Mouse (Mus musculus): ENCODE measurements around the gene Rnf220.
"Not testable (repeated sequence)": the region's sequence is repeated elsewhere in the genome, so short reads cannot be mapped to it uniquely, and the experiment has no call there.

Gene Rnf220

DNA sequence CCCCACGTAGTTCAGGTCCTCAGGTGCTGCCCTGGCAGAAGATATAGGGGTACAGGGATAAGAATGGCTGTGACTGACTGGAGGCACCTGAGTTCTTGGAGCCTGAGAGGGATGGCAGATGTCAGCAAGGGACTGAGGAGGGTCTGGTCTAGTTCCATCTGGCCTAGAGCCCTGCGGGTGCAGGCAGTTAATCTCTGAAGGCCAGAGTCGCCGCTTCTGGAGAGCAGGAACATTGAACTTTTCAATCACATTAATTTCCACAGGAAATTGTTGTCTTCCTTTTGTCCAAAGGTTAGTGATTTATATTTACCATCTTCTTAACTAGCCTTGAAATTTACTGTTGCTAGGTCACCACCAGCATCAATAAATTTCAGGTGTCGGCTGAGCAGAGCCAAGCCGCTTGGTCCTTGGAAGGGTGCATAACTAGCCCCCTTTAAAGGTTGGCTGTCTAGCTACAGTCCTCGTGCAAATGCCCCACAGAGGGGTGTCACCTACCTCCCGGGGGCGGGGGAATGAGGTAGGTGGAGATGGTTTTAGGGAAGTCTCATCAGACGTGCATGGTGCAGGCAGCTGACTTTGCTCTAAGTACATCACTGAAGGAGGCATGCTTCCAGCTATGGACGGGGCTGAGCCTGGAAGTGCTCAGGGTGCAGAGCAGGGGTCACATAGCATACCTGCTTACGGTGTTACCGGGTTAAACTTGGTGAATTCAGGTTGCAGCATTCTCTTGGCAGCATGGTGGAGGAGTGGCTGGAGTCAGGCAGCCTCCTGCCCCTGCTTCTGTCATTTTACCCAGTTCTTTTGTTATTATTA is 234.5 kb downstream of the Rnf220 start:
- DNase-seq = no peak

- no peak for DNase-seq
These were observed 235.6 kb downstream of the Rnf220 start for GRCm38 (mm10) chr4:117261222-117261621.

DNA sequence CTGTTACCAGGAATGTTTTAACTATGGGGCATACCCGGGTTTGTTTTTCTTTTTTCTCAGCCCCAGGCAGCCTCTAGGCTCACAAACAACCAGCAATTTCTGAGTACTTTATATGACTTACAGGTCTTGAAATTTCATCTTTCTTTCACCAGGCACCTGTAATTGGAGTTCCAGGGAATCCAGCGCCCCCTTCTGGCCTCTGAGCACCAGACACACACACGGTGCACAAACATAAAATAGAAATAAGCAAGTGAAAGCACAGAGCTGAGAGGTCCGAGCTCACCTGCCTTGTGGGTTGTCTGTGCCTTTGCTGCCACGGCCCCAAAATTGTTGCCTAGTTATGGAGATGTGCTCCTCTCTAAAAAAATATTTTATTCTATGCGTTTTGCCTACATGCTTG is 236.9 kb downstream of the Rnf220 start:
- DNase-seq = not testable (repeated sequence)

GRCm38 (mm10) chr4:117254672-117255071 is 242.2 kb downstream of the Rnf220 start:
- no peak for DNase-seq

DNA sequence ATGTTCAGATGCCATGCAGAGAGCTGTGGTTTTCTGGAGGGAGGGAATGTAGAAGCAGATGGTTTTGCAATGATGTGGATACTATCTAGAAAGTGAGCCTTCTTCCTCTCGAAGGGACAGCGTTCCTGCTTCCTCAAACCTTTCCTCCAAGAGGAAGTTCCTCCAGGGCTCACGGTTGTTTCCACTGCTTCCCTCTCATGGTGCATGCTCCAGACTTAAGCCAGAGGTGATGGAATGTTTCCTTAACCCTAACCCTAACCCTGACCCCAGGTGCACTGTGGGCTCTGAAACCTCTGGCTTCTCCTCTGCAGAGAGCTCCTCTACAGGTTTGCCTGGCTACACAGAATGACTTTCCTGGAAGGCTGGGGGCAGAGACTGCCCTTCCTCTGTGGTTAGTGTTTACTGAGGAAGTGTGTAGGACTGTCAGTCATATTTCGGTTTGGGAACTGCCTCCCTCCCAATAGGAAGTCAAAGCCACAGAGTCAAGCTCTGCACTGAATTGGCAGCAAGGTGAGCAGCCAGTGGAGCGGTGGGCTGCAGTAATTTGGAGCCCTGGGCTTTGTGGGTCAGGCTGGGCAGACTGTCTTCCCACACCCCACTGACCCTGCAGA is 242.7 kb downstream of the Rnf220 start:
- DNase-seq = no peak

DNA sequence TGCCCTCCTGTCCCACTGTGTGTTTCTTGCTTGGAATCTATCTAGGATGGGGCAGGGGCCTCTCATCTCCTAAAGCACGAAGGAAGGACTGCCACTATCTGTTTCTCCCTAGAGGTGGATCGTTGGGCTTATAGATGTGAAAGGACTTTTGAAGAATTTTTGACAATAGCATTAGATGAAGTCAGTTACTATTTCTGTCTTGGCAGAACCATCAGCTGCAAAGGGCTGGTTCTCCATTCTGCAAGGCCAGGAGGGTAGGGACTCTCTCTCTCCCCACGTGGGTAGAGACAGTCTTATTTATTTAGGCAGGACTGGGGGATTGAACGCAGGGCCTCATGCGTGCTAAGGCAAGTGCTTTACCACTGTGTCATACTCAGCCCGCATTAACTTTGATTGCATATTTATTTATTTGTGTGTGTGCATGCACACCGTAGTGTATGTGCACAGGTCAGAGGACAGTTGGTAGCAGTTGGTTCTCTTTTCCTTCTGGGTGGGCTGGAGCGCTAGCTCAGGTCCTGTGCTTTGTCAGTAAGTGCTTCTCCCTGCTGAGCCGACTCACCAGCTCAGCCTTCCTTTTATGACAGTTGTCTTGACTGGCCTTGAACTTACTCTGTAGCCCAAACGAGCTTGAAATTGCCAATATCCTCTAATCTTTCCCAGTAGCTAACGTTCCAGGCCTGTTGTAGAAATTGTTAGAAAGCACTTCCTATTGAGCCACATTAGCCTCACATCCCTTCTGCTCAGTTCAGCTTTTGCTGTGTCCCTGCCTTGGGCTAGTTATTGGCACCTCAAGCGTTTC is 243.4 kb downstream of the Rnf220 start:
- DNase-seq = no peak

- no peak for DNase-seq
These were observed 244.1 kb downstream of the Rnf220 start for GRCm38 (mm10) chr4:117252755-117253154.

GRCm38 (mm10) chr4:117252351-117252750 is 244.5 kb downstream of the Rnf220 start:
- peak; percentile 42 for DNase-seq

GRCm38 (mm10) chr4:117251801-117252316 is 245.0 kb downstream of the Rnf220 start, which contains the start of the genes Tmem53 and Armh1:
TSS of gene Tmem53 (plus strand) at chr4:117251951.
TSS of gene Armh1 (minus strand) at chr4:117252125.
- peak; percentile 96 for DNase-seq

GRCm38 (mm10) chr4:117250982-117251381 is 245.9 kb downstream of the Rnf220 start:
- DNase-seq = no peak

DNA sequence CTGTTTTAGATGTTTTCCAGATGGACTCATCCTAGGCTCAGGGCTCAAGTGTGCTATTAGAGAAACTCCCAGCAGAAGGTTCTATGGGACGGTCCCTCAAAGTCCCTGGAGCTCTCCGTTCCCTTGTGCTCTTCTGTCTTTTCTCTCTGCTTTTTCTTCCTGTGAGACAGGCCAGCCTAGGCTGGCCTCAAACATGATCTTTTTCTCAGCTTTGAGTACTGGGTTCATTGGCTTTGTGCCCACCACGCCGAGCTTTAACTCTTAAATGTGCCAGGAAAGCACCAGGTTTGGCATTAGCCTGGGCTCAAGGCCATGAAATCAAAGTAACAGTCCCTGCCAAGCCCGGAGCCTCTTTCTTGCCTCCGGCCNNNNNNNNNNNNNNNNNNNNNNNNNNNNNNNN is 256.0 kb downstream of the Rnf220 start:
- DNase-seq = no peak

DNA sequence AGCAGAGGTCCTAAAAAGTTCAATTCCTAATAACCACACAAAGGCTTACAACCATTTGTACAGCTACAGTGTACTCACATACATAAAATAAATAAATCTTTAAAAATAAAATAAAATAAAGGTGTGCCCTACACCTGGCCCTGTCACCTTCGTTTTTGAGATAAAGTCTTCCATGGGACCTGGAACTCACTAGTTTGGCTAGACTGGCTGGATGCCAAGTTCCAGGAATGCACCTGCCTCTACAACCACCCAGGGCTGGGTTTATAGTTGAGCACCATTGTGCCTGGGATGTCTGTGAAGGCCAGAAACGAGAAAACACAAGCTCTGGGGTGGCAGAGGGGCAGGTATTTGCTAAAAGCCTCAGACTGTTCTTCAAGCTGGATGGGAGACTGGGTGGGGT is 257.7 kb downstream of the Rnf220 start:
- peak; percentile 64 for DNase-seq

DNA sequence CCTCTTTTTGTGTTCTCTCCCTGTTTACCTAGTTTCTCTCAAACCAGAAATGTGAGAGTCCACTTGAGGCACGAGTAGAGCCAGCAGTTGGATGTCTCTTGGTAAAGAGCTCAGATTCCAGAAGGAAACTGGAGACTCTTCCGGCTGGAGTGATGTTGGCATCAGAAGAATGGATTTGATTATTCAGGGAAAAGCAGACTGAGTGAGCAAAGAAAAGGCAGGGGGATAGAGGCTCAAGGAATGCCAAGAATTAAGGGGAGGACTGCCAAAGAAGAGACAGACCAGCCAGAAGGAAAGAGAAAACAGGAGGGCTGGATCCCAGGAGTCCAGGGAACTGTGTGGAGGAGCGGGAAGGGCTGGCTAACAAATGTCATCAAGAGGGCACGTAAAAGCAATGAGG is 261.0 kb downstream of the Rnf220 start:
- no peak for DNase-seq

DNA sequence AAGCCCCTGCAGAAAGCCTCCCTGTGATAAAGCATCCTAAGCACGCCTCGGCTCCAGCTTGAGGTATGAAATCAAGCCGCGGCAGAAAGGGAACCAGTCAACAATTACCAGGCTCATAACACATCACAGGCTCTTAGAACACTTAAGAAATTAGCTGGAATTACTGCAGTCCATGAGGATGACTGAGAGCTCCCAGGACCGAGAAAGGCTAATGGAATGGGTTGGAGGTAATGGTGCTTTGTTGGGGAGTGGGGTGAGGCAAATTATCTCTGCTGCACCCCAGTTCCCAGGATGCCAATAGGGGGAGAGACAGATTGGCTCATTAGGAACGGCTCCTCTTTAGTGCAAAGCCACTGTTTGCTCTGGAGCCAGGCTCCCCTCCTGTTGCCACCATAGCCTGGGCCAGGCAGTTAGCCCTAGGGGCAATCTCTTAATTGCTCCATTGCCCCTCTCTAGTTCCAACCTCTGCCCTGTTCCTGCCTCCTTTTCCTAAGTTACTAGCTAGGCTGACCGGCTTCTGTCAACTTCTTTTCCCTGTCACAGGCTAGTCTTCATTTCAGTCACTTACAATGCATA is 262.6 kb downstream of the Rnf220 start:
- no peak for DNase-seq

DNA sequence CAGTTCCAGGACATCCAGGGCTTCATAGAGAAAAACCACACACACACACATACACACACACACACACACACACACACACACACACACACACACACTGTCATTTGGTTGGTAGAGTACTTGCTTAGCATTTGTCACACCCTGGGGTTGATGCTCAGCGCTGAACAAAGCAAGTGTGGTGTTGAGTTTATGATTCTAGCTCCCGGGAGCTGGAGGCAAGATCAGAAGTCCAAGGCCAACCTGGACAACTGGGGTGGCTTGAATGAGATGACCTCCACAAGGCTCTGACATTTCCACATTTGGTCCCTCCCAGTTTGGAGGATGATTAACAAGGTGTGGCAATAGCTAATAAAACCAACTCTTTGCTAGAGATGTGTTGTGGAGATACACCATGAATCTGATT is 265.6 kb downstream of the Rnf220 start:
- no peak for DNase-seq

DNA sequence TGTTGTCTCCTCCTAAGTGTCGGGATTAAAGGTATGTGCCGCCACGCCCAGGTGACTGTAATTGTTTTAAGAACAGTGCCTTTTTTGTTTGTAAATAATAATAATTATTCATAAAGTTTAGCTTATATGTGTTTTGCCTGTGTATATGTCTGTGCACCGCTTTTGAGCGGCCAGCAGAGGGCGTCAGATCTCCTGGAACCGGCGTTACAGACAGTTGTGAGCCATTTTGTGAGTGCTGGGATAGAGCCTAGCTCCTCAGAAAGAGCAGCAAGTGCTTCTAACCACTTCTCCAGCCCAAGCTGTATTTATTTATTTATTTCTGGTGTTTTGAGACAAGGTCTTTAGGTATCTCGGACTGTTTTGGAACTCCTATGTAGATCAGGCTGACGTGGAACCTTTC is 266.5 kb downstream of the Rnf220 start:
- DNase-seq = no peak

- no peak for DNase-seq
These were observed 267.3 kb downstream of the Rnf220 start for GRCm38 (mm10) chr4:117229590-117229989.

- DNase-seq = no peak
These were observed 271.6 kb downstream of the Rnf220 start for GRCm38 (mm10) chr4:117225250-117225649.

DNA sequence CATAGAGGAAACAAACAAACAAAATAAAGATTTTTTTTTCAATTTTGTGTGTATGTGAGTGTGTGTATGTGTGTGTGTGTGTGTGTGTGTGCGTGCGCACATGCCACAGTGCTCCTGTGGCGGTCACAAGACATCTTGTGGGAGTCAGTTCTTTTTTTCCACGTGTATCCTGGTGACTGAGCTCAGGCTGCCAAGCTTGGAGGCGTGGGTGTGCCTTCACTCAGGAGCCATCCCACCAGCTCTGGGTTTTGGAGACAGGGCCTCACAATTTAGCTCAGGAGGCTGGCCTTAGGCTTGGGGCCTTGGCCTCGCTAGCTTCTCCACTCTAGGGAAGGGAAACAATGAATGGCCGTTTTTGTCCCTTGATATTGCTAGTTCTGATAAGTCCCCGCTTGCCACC is 272.7 kb downstream of the Rnf220 start:
- DNase-seq = no peak

DNA sequence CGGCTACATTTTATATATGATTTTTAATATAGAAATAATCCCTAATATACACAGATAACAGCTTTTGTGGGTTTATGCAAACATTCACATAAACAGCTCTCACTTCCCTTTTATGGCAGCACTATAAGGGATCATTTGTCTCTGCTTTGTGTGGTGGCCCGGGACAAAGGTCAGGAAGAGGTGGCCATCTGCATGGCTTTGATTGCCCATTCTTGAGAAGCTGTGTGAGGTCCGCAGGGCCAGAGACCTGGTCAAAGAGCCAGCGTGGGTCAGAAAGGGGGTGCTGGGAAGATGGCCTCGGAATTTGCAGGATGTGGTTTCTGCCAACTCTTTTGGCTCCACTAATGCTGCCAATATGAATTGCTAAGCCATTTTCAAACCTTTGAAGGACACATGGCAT is 273.9 kb downstream of the Rnf220 start:
- DNase-seq = no peak

- DNase-seq = no peak
These were observed 275.0 kb downstream of the Rnf220 start for GRCm38 (mm10) chr4:117221836-117222235.

All from kidney, postnatal 10 days (tissue).